Mouse (Mus musculus): ENCODE results near the gene Gm43552.

The Gm43552 gene

GRCm38 (mm10) chr5:65514635-65515278, 22.1 kb upstream of the Gm43552 start:
- ChIA-PET POLR2A (interaction anchor here (0.6 to 1.6 kb wide), 10 partner anchors 10 to 80 kb away, joined by 3 to 7 read pairs (median 4); partner anchors contain the start of genes Smim14 (in 1 of the 4) and Ube2k (in 1 of the 4)), CTCF (interaction anchor here in 2 of 4 experiments (0.5 to 0.7 kb wide), 5 partner anchors 64 to 1649 kb away, joined by 4 to 9 read pairs (median 7); no protein-coding TSS in a partner anchor)

- POLR2A ChIA-PET: interaction anchor here in 2 of 4 experiments (0.7 to 1.5 kb wide), 5 partner anchors 9 to 123 kb away, joined by 3 to 4 read pairs (median 3); partner anchors contain the start of genes Lias (in 1 of the 2) and Rpl9 (in 1 of the 2)
- CTCF ChIA-PET: no interaction called here
These were observed 20.9 kb upstream of the Gm43552 start for GRCm38 (mm10) chr5:65513506-65513905.

GRCm38 (mm10) chr5:65508395-65508794, 15.8 kb upstream of the Gm43552 start:
- POLR2A ChIA-PET: interaction anchor here in 1 of 4 experiments (2.7 kb wide), 1 partner anchor 17 kb away, joined by 7 read pairs; no protein-coding TSS in a partner anchor
- CTCF ChIA-PET: no interaction called here

GRCm38 (mm10) chr5:65505786-65506185, 13.2 kb upstream of the Gm43552 start:
- ChIA-PET POLR2A (interaction anchor here in 1 of 4 experiments (1.0 to 1.4 kb wide), 2 partner anchors 11 to 14 kb away, joined by 3 to 5 read pairs; no protein-coding TSS in a partner anchor), CTCF (no interaction called here)

- POLR2A ChIA-PET: interaction anchor here in 3 of 4 experiments (0.5 to 2.6 kb wide), 8 partner anchors 9 to 110 kb away, joined by 3 to 8 read pairs (median 5); partner anchors contain the start of genes Gm43552 (in 1 of the 3), Lias (in 1 of the 3), Rpl9 (in 1 of the 3) and Smim14 (in 1 of the 3)
- CTCF ChIA-PET: interaction anchor here in 2 of 4 experiments (0.6 to 0.8 kb wide), 3 partner anchors 160 to 540 kb away, joined by 3 to 5 read pairs (median 3); no protein-coding TSS in a partner anchor
These were observed 8.8 kb upstream of the Gm43552 start for GRCm38 (mm10) chr5:65501407-65501806.

GRCm38 (mm10) chr5:65500231-65500630, 7.6 kb upstream of the Gm43552 start:
- POLR2A ChIA-PET: interaction anchor here in 2 of 4 experiments (1.2 to 2.1 kb wide), 2 partner anchors 8 to 11 kb away, joined by 3 to 7 read pairs; partner anchors contain the start of gene Gm43552 (in 1 of the 2)
- CTCF ChIA-PET: no interaction called here

GRCm38 (mm10) chr5:65491767-65492715, 592 bp downstream of the Gm43552 start:
- ChIA-PET CTCF (interaction anchor here in 3 of 4 experiments (0.5 to 1.9 kb wide), 6 partner anchors 25 to 343 kb away, joined by 3 to 5 read pairs (median 3); no protein-coding TSS in a partner anchor), POLR2A (interaction anchor here (0.5 to 3.2 kb wide), 49 partner anchors 8 to 385 kb away, joined by 3 to 19 read pairs (median 5); partner anchors contain the start of genes Lias (in 4 of the 4), Rpl9 (in 4 of the 4), Ugdh (in 3 of the 4) and Smim14 (in 2 of the 4))

GRCm38 (mm10) chr5:65489830-65490229, 2.8 kb downstream of the Gm43552 start:
- ChIA-PET POLR2A (interaction anchor here in 2 of 4 experiments (0.6 to 1.3 kb wide), 4 partner anchors 8 to 138 kb away, joined by 3 to 4 read pairs (median 3); no protein-coding TSS in a partner anchor), CTCF (interaction anchor here in 1 of 4 experiments (1.2 kb wide), 1 partner anchor 23 kb away, joined by 3 read pairs; no protein-coding TSS in a partner anchor)

GRCm38 (mm10) chr5:65488725-65489124, 3.9 kb downstream of the Gm43552 start:
- POLR2A ChIA-PET: interaction anchor here in 3 of 4 experiments (0.8 to 1.5 kb wide), 8 partner anchors 8 to 137 kb away, joined by 3 to 6 read pairs (median 3); partner anchors contain the start of genes Lias (in 2 of the 3) and Rpl9 (in 2 of the 3)
- CTCF ChIA-PET: interaction anchor here in 2 of 4 experiments (0.5 to 1.3 kb wide), 4 partner anchors 22 to 73 kb away, joined by 3 to 4 read pairs (median 4); no protein-coding TSS in a partner anchor

GRCm38 (mm10) chr5:65487381-65487780, 5.3 kb downstream of the Gm43552 start:
- ChIA-PET POLR2A (no interaction called here), CTCF (no interaction called here)

GRCm38 (mm10) chr5:65486514-65486913, 6.1 kb downstream of the Gm43552 start:
- ChIA-PET CTCF (interaction anchor here in 1 of 4 experiments (0.5 kb wide), 1 partner anchor 379 kb away, joined by 3 read pairs; the partner anchor contains the start of gene Klhl5), POLR2A (interaction anchor here in 2 of 4 experiments (0.7 to 3.0 kb wide), 14 partner anchors 11 to 444 kb away, joined by 3 to 10 read pairs (median 4); partner anchors contain the start of genes Lias (in 2 of the 2), Rpl9 (in 2 of the 2) and Ugdh (in 1 of the 2))

- CTCF ChIA-PET: interaction anchor here in 2 of 4 experiments (0.6 to 0.7 kb wide), 2 partner anchors 48 to 90 kb away, joined by 3 to 8 read pairs; no protein-coding TSS in a partner anchor
- POLR2A ChIA-PET: interaction anchor here in 2 of 4 experiments (1.0 to 2.3 kb wide), 7 partner anchors 7 to 48 kb away, joined by 3 to 6 read pairs (median 5); partner anchors contain the start of genes Gm43552 (in 2 of the 2) and Ugdh (in 1 of the 2)
These were observed 9.6 kb downstream of the Gm43552 start for GRCm38 (mm10) chr5:65482996-65483395.

GRCm38 (mm10) chr5:65480511-65480910, 12.1 kb downstream of the Gm43552 start:
- ChIA-PET CTCF (interaction anchor here in 1 of 4 experiments (0.5 to 0.6 kb wide), 2 partner anchors 22 to 46 kb away, joined by 3 read pairs; no protein-coding TSS in a partner anchor), POLR2A (interaction anchor here in 3 of 4 experiments (0.6 to 1.9 kb wide), 13 partner anchors 8 to 145 kb away, joined by 3 to 7 read pairs (median 5); partner anchors contain the start of genes Gm43552 (in 2 of the 3), Lias (in 2 of the 3), Rpl9 (in 2 of the 3) and Rfc1 (in 1 of the 3))

GRCm38 (mm10) chr5:65479681-65480445, 12.8 kb downstream of the Gm43552 start:
- ChIA-PET POLR2A (interaction anchor here in 3 of 4 experiments (0.6 to 1.9 kb wide), 14 partner anchors 9 to 144 kb away, joined by 3 to 7 read pairs (median 4); partner anchors contain the start of genes Gm43552 (in 2 of the 3), Lias (in 2 of the 3), Rpl9 (in 2 of the 3) and Rfc1 (in 1 of the 3)), CTCF (interaction anchor here in 1 of 4 experiments (0.5 to 0.7 kb wide), 3 partner anchors 22 to 96 kb away, joined by 3 to 10 read pairs (median 3); no protein-coding TSS in a partner anchor)

GRCm38 (mm10) chr5:65478224-65478623, 14.4 kb downstream of the Gm43552 start:
- ChIA-PET POLR2A (interaction anchor here in 2 of 4 experiments (0.5 to 1.2 kb wide), 2 partner anchors 57 to 91 kb away, joined by 4 to 11 read pairs; no protein-coding TSS in a partner anchor), CTCF (no interaction called here)

GRCm38 (mm10) chr5:65476739-65477138, 15.9 kb downstream of the Gm43552 start:
- ChIA-PET POLR2A (interaction anchor here in 1 of 4 experiments (1.0 to 1.1 kb wide), 2 partner anchors 48 to 60 kb away, joined by 3 read pairs; no protein-coding TSS in a partner anchor), CTCF (interaction anchor here in 1 of 4 experiments (0.5 to 0.6 kb wide), 2 partner anchors 47 to 266 kb away, joined by 3 to 6 read pairs; no protein-coding TSS in a partner anchor)

Measured in embryonic stem cell, embryonic (primary cell).